Mouse (Mus musculus) kidney, adult 10 weeks (tissue): ENCODE data around the gene Yipf4. TPM values are rescaled to one million over a fixed set of nuclear protein-coding genes. Genes with fewer than 3 reads are reported as not detected.

ENCODE experiments used
- polyA plus RNA-seq: library from polyadenylated mRNA; stranded (reverse); fragments of 350-450 nt; fragmentation: Illumina TruSeq; extraction: RNeasy Lipid Tissue Mini Kit (QIAGEN cat#74804); gene quantifications from one replicate; pipeline ENCODE4 v1.2.3, GENCODE M21; 2014; ENCODE audit warnings: low read depth, low replicate concordance

Gene Yipf4
- 335 TPM for polyA plus RNA-seq

GRCm38 (mm10) chr17:74489024-74489900 lies at the start of gene Yipf4:
Gene Yipf4 (plus strand): TSS chr17:74489493.

GRCm38 (mm10) chr17:74458711-74459408 lies 30.4 kb upstream of the Yipf4 start, which contains the start of gene Nlrc4:
Gene Nlrc4 (minus strand): TSS chr17:74459142.

DNA sequence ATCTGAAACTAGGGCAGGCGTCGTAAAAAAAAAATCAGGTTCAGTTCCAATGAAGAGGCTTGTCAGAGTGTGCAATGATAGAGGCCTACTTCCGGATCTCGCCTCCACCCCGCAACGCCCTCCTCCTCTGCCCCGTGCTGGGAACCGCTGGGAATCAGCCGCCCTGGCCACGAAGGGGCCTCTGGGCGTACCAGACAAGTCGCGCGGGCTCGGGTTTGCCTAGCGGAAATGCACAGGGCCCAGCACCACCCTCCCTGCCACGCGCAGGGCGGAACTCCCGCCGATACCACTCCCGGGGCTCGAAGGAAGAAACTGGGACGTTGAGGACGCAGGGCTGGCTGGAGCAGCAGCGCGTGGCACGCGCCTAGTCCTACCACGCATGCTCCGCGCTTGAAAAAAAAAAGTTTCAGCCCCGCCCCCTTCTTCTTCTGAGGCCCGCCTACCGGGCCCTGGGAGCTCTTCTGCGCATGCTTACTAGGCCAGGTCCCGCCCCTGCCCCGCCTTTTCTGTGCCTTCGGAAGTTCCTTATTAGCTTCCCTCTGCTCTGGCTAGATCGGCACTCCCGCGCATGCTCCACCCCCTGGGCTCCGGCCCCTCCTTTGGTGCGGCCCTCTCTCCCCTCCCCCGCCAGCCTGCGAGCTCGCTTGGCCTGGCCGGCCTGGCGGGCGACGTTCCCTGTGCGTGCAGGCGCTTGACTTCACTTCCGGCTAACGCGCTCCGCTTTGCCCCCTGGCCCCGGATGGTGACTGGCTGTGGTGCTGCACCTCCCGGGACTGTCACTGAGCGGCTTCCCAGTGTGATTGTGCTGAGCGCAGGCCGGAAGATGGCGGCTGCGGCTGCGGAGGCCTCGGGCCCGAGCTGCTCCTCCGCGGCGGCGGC lies 38.7 kb downstream of the Yipf4 start, which contains the start of gene Birc6:
Birc6 (plus strand) TSS at position 567 of the 879 bp plus-strand sequence.

Other genes with a start within 250 kb of the Yipf4 start
- gene Memo1, start 194.0 kb upstream of the Yipf4 start, polyA plus RNA-seq, result 103 TPM
- gene Dpy30, start 165.5 kb upstream of the Yipf4 start, polyA plus RNA-seq, result 157 TPM
- gene Spast, start 150.5 kb upstream of the Yipf4 start, polyA plus RNA-seq, result 22.8 TPM
- gene Slc30a6, start 93.9 kb upstream of the Yipf4 start, polyA plus RNA-seq, result 21.4 TPM
- gene Nlrc4, start 30.4 kb upstream of the Yipf4 start, polyA plus RNA-seq, result 1.1 TPM
- 145 TPM for gene Birc6, start 38.8 kb downstream of the Yipf4 start, polyA plus RNA-seq
- 8.3 TPM for gene Ttc27, start 228.2 kb downstream of the Yipf4 start, polyA plus RNA-seq